Comparison of ENCODE assay signal across 35 mouse cellular contexts in genomic region chr5:30220666-30221065, GRCm38 (mm10). TPM values are rescaled to one million over a fixed set of nuclear protein-coding genes. Genes with fewer than 3 reads are reported as not detected.
"Had no signal": no experiment of that assay in that cellular context is flagged by ENCODE, and none has a peak within 500 bp of the region (broad histone marks: within the 10 kb centered on the region; RNA-seq: fewer than 3 reads in every experiment).

No protein-coding gene starts in this region.

- DNase-seq: cerebellum, adult 2 months; cerebellum, adult 8-10 months; cerebellum, adult 9-10 months; cerebellum, adult 9-11 months; cerebellum, postnatal 10 days; cerebellum, postnatal 14 days; cerebellum, postnatal 25 days; cerebellum, postnatal 36 days; embryo, embryonic 11 days; forebrain, postnatal 0 days; gastrocnemius, adult 2 months; gastrocnemius, postnatal 10 days; gastrocnemius, postnatal 14 days; gastrocnemius, postnatal 25 days; gastrocnemius, postnatal 36 days; heart, adult 11 months; heart, adult 18-20 months had no signal

- H3K27ac ChIP-seq: embryonic facial prominence, embryonic 10.5 days; embryonic facial prominence, embryonic 12.5 days; embryonic facial prominence, embryonic 13.5 days; embryonic facial prominence, embryonic 15.5 days; forebrain, embryonic 10.5 days; forebrain, embryonic 12.5 days; forebrain, embryonic 13.5 days; forebrain, embryonic 15.5 days; gastrocnemius, adult 2 months had no signal

- H3K27me3 ChIP-seq: embryonic facial prominence, embryonic 12.5 days; embryonic facial prominence, embryonic 13.5 days; embryonic facial prominence, embryonic 15.5 days; forebrain, embryonic 12.5 days; forebrain, embryonic 13.5 days; forebrain, embryonic 15.5 days had no signal

- H3K9me3 ChIP-seq: embryonic facial prominence, embryonic 10.5 days; embryonic facial prominence, embryonic 12.5 days; embryonic facial prominence, embryonic 13.5 days; embryonic facial prominence, embryonic 15.5 days; forebrain, embryonic 10.5 days; forebrain, embryonic 12.5 days; forebrain, embryonic 13.5 days; forebrain, embryonic 15.5 days had no signal

- H3K4me1 ChIP-seq: embryonic facial prominence, embryonic 10.5 days; embryonic facial prominence, embryonic 12.5 days; embryonic facial prominence, embryonic 13.5 days; embryonic facial prominence, embryonic 15.5 days; forebrain, embryonic 10.5 days; forebrain, embryonic 12.5 days; forebrain, embryonic 13.5 days; forebrain, embryonic 15.5 days had no signal

- H3K4me2 ChIP-seq: embryonic facial prominence, embryonic 12.5 days; embryonic facial prominence, embryonic 13.5 days; embryonic facial prominence, embryonic 15.5 days; forebrain, embryonic 12.5 days; forebrain, embryonic 13.5 days; forebrain, embryonic 15.5 days had no signal

- H3K9ac ChIP-seq: embryonic facial prominence, embryonic 12.5 days; embryonic facial prominence, embryonic 13.5 days; embryonic facial prominence, embryonic 15.5 days; forebrain, embryonic 12.5 days; forebrain, embryonic 13.5 days; forebrain, embryonic 15.5 days; forebrain, postnatal 0 days had no signal

- ATAC-seq: forebrain, embryonic 13.5 days; forebrain, embryonic 14.5 days; forebrain, embryonic 15.5 days; forebrain, embryonic 16.5 days; forebrain, postnatal 0 days had no signal

- H3K4me3 ChIP-seq: embryonic facial prominence, embryonic 10.5 days; embryonic facial prominence, embryonic 12.5 days; embryonic facial prominence, embryonic 13.5 days; embryonic facial prominence, embryonic 15.5 days; erythroblast, embryonic 14.5 days; forebrain, embryonic 10.5 days; forebrain, embryonic 12.5 days; forebrain, embryonic 13.5 days; forebrain, embryonic 15.5 days; gastrocnemius, adult 2 months had no signal

- H3K36me3 ChIP-seq: embryonic facial prominence, embryonic 12.5 days; embryonic facial prominence, embryonic 13.5 days; embryonic facial prominence, embryonic 15.5 days; forebrain, embryonic 12.5 days had no signal

RNA-seq across cellular contexts. Expression of gene Adgrf3, which starts 15.1 kb away (rescaled TPM):
- total RNA-seq: common myeloid progenitor, adult 5-6 weeks; forebrain, postnatal 0 days; gastrocnemius, adult 18-20 months; gastrocnemius, adult 2 months; gastrocnemius, adult 8-10 months; gastrocnemius, postnatal 10 days; gastrocnemius, postnatal 14 days; gastrocnemius, postnatal 25 days; gastrocnemius, postnatal 36 days had no signal
- polyA plus RNA-seq: cerebellum, adult 2 months; cortical plate, adult 2 months; embryonic facial prominence, embryonic 10.5 days; embryonic facial prominence, embryonic 11.5 days; embryonic facial prominence, embryonic 13.5 days; erythroblast, embryonic 14.5 days; forebrain, embryonic 10.5 days; forebrain, embryonic 11.5 days; forebrain, embryonic 12.5 days; forebrain, embryonic 13.5 days; forebrain, embryonic 14.5 days; forebrain, embryonic 15.5 days; forebrain, embryonic 16.5 days; forebrain, postnatal 0 days; frontal cortex, adult 2 months had no signal
